Mouse (Mus musculus) thymus, postnatal 4 days (tissue): ENCODE data around the gene Nrxn3.

Source experiments
- DNase-seq: peaks from one replicate; pipeline ENCODE4 v3.0.0; 2021

The Nrxn3 gene

GRCm38 (mm10) chr12:89553223-89553880 lies 830.7 kb downstream of the Nrxn3 start:
- DNase-seq = no peak

GRCm38 (mm10) chr12:89554171-89554570 lies 831.5 kb downstream of the Nrxn3 start:
- DNase-seq = no peak

GRCm38 (mm10) chr12:89554740-89555430 lies 832.2 kb downstream of the Nrxn3 start:
- no peak for DNase-seq

GRCm38 (mm10) chr12:89558921-89559320 lies 836.2 kb downstream of the Nrxn3 start:
- DNase-seq = no peak

GRCm38 (mm10) chr12:89561989-89562565 lies 839.4 kb downstream of the Nrxn3 start:
- DNase-seq = no peak

GRCm38 (mm10) chr12:89568723-89569377 lies 846.2 kb downstream of the Nrxn3 start:
- no peak for DNase-seq

GRCm38 (mm10) chr12:89592459-89592858 lies 869.8 kb downstream of the Nrxn3 start:
- DNase-seq = no peak

- DNase-seq = no peak
Observed at GRCm38 (mm10) chr12:89613670-89614069, 891.0 kb downstream of the Nrxn3 start.

GRCm38 (mm10) chr12:89625746-89626145 lies 903.1 kb downstream of the Nrxn3 start:
- no peak for DNase-seq

- no peak for DNase-seq
Observed at GRCm38 (mm10) chr12:89640046-89640445, 917.4 kb downstream of the Nrxn3 start.

- DNase-seq = no peak
Observed at GRCm38 (mm10) chr12:89641460-89641859, 918.8 kb downstream of the Nrxn3 start.

GRCm38 (mm10) chr12:89653211-89653610 lies 930.5 kb downstream of the Nrxn3 start:
- DNase-seq = no peak

- DNase-seq = no peak
Observed at GRCm38 (mm10) chr12:89661219-89661618, 938.5 kb downstream of the Nrxn3 start.

GRCm38 (mm10) chr12:89668856-89669255 lies 946.2 kb downstream of the Nrxn3 start:
- DNase-seq = no peak

- DNase-seq = no peak
Observed at GRCm38 (mm10) chr12:89672819-89673218, 950.1 kb downstream of the Nrxn3 start.

- DNase-seq = no peak
Observed at GRCm38 (mm10) chr12:89685633-89686032, 963.0 kb downstream of the Nrxn3 start.

- no peak for DNase-seq
Observed at GRCm38 (mm10) chr12:89689086-89689485, 966.4 kb downstream of the Nrxn3 start.

GRCm38 (mm10) chr12:89699469-89699868 lies 976.8 kb downstream of the Nrxn3 start:
- DNase-seq = no peak

- DNase-seq = no peak
Observed at GRCm38 (mm10) chr12:89700937-89701458, 978.3 kb downstream of the Nrxn3 start.

- no peak for DNase-seq
Observed at GRCm38 (mm10) chr12:89702931-89703330, 980.3 kb downstream of the Nrxn3 start.

GRCm38 (mm10) chr12:89707913-89708312 lies 985.2 kb downstream of the Nrxn3 start:
- DNase-seq = no peak

- DNase-seq = no peak
Observed at GRCm38 (mm10) chr12:89710459-89710858, 987.8 kb downstream of the Nrxn3 start.

- no peak for DNase-seq
Observed at GRCm38 (mm10) chr12:89711791-89712190, 989.1 kb downstream of the Nrxn3 start.
